Mouse (Mus musculus) gastrocnemius, adult 8-10 months (tissue): ENCODE measurements around the gene Gpr37l1. TPM values are rescaled to one million over a fixed set of nuclear protein-coding genes. Genes with fewer than 3 reads are reported as not detected.
"Not testable (repeated sequence)": the region's sequence is repeated elsewhere in the genome, so short reads cannot be mapped to it uniquely, and the experiment has no call there.

Experiments used
- DNase-seq, 2 experiments: peaks; one replicate each; pipeline ENCODE4 v3.0.0; 2022; ENCODE audit warnings: low spot score in 2 of 2
- total RNA-seq, 4 experiments: library from RNA; stranded (reverse); gene quantifications; 2 replicates each; pipeline ENCODE4 v1.2.4; 2022

Gene Gpr37l1
- total RNA-seq, 4 experiments from 2014 or later, result 0.15 to 0.36 (median 0.27) TPM

DNA sequence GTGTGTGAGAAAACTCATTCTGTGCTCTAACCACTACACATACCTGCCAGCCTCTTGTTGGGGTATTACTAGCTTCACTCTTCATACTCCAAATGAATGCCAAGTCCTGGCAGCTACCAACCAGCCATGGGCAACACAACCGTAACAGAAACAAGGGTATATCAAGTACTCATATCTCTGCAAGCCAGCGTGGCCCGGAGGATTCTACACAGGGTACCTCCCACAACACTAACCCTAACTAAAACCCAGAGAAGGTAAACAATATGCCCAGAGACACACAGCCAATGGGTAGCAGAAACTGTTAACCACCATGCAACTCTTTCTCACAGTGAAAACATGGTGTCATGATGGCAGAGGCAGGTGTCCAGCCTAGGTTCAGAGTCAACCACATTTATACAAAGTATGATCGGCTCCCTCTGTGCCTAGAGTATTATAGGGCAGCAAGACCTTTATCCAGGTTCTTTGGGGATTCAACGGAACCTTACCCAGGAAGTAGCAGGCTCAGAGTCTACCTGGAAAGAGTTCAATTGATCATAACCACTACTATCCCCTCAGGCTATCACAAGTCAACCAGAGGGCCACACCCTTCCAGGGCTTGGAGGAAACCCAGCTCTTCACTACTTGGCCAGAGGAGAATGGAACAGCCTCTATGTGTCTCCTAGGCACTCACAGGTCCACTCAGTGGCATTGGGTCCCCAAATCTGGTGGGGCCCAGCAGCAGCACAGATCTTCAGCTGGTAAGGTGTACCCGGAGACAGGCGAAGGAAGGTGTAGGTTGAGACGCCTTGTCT, 42.7 kb downstream of the Gpr37l1 start:
- DNase-seq, result no peak

DNA sequence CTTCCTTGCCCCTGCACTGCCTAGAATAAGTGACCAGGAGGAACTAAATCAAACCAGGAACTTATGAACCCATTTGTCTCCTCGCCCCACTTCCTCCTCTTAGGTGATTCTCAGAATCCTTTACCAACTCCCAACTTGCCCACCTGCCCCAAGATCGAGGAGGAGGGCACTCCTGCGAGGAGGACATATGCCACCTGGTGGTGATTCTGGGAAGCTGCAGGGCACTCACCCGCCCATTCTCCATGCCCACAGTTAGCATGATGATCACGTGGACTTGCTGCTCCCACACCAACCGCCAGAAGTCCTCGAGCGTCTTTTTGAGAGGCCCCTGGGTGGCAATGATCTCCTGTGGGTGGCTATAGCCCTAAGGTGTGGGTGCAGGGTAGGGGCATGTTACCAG, 54.8 kb downstream of the Gpr37l1 start:
- no peak for DNase-seq

DNA sequence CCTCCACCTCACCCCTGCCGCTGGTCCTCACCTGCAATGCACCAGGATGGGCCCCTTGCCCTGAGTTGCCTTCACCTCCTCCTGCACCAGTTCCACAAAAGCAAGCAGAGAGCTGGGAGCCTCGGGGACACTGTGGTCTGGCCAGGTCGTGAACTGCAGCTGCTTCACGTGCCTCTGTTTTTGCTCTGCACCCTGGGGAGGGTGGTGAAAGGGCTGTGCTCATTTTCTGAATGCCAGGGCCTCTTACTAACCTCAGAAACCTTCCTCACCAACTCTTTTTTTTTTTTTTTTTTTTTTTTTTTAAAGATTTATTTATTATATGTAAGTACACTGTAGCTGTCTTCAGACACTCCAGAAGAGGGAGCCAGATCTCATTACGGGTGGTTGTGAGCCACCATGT, 56.2 kb downstream of the Gpr37l1 start:
- DNase-seq, result not testable (repeated sequence)

Other genes starting within 250 kb of the Gpr37l1 start
- 100 to 1,000 TPM; 167 to 191 (median 183) TPM for gene Ppp1r12b, start 211.7 kb downstream of the Gpr37l1 start, total RNA-seq
- gene Ube2t, start 205.1 kb downstream of the Gpr37l1 start, total RNA-seq, result 1 to 10 TPM; 3.6 to 9.1 (median 6.4) TPM
- under 1 TPM; 0.11 to 0.19 (median 0.17) TPM for gene Lgr6, start 62.4 kb downstream of the Gpr37l1 start, total RNA-seq
- gene Ptpn7, start 35.0 kb downstream of the Gpr37l1 start, total RNA-seq, result under 1 TPM; 0.12 to 0.22 (median 0.15) TPM
- gene Arl8a, start 20.9 kb downstream of the Gpr37l1 start, total RNA-seq, result 10 to 100 TPM; 16.6 to 19.3 (median 18.0) TPM
- gene Elf3, start 90.9 kb upstream of the Gpr37l1 start, total RNA-seq, result 1 to 10 TPM in 1 of 4 experiments, under 1 TPM in 3; 0.20 to 1.2 (median 0.58) TPM
- 10 to 100 TPM; 12.6 to 15.4 (median 13.5) TPM for gene Rnpep, start 116.4 kb upstream of the Gpr37l1 start, total RNA-seq
- 100 to 1,000 TPM; 246 to 345 (median 298) TPM for gene Timm17a, start 146.1 kb upstream of the Gpr37l1 start, total RNA-seq
- gene Lmod1, start 157.1 kb upstream of the Gpr37l1 start, total RNA-seq, result 1 to 10 TPM; 2.9 to 4.8 (median 3.5) TPM
- 100 to 1,000 TPM; 128 to 167 (median 156) TPM for gene Shisa4, start 207.6 kb upstream of the Gpr37l1 start, total RNA-seq